Mouse (Mus musculus) C2C12 (cell line): Measurements from ENCODE around the gene Cd1d1.

Experiments used
- CTCF ChIP-seq: IDR thresholded peaks from one replicate; pipeline ENCODE4 v1.5.1; 2011; ENCODE audit not compliant: control insufficient read depth, insufficient read depth, insufficient read length
- MAX ChIP-seq: IDR thresholded peaks from one replicate; pipeline ENCODE4 v1.6.1; 2011; ENCODE audit warnings: mild to moderate bottlenecking, control low read depth

GRCm38 (mm10) chr3:86995381-86995780 is 3.9 kb downstream of the Cd1d1 start:
- TF ChIP-seq MAX: no peak
- TF ChIP-seq CTCF: no peak
